Mouse (Mus musculus): ENCODE results near the gene I0C0044D17Rik.

Gene I0C0044D17Rik

DNA sequence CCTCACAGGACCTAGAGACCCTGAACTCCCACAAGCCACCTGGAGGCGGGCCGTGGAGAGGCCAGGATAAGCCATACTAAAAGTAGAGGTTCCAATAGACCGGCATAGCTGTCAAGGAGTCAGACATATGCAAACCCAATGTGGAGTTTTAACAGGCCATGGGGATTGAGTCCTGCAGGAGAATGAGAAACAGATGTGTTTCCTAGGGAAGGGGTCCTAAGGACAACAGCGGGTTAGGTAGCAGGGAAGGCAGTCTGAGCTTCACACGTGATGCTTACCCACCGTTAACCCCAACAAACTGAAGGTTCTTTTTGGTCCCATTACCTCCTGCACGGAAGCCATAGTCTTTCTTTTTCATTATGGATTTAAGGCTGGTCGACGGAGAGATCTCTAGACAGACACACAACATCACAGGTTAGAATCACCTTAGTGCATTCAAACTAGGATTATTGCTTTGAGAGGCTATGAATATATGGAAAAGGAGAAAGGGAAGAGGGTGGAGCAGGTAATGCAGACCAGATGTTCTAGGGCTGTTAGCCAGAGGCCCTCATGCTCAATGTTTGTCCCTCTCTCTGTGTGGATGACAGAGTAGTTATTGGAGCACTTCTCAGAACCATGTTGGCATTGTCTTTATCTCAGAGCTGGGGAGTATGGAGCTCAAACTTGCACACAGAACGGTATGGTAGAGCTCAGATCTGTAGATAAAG, 46.8 kb downstream of the I0C0044D17Rik start:
- no peak for DNase-seq

DNA sequence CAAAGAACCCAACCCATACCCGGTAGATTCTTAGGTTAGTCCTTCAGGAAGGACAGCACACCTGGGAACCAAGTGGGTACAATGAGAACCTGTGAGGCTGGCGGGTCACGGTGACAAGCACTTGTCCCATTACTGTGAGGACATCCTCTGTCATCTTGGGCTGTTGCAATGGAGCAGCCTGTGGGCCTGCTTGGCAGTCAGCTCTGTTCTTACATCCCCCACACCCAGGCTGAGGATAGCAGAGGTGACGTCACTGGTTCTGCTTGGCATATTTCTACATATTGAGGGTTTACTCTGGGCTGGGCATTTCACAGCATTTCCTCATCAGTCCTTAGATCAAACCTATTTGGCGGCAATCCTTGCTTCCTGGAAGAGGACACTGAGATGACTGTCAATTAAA, 49.9 kb downstream of the I0C0044D17Rik start:
- no peak for DNase-seq
